In the genomic region with DNA sequence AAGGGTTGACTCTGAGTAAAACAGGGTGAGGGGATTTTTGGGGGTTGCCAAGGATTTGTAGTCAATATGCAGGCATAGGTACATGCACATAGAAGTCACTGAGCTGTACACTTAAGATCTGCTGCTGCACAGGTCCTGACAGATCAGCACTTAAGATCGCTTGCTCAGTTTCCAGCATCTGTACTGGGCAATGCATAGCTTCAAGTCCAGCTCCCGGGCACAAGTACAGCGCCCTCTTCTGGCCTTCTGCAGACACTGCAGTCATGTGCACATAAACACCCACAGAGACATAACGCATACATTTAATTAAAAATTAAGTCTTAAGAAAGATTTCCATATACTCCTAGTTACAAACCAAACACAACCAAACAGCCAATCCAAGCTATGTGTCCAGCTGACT, we compare ENCODE assay signal across 16 mouse cellular contexts. TPM values are rescaled to one million over a fixed set of nuclear protein-coding genes. Genes with fewer than 3 reads are reported as not detected.
DNase-seq lines count a peak whose midpoint lies in the region; ATAC-seq and TF ChIP-seq lines count a peak whose summit lies in the region.
"Had no signal": no experiment of that assay in that cellular context is flagged by ENCODE, and none has a peak within 500 bp of the region (broad histone marks: within the 10 kb centered on the region; RNA-seq: fewer than 3 reads in every experiment).

No protein-coding gene starts in this region.

- no peak for ATAC-seq in kidney, postnatal 0 days (replicated peaks; ENCODE audit: low FRiP score, low read depth)

- H3K4me1 ChIP-seq in kidney, postnatal 0 days (replicated peaks; ENCODE audit: insufficient read depth, low read length), result no peaks in the 10 kb centered on the region
- H3K4me1 ChIP-seq in testis, adult 2 months (ENCODE audit: control insufficient read depth, insufficient read depth, low read length), result peaks cover 5% of the 10 kb centered on the region
- H3K4me1 ChIP-seq in bone marrow macrophage, adult 2 months (ENCODE audit: control insufficient read depth, insufficient read depth, low read length), result no peaks in the 10 kb centered on the region

- H3K4me3 ChIP-seq in kidney, postnatal 0 days (replicated peaks; ENCODE audit: low read depth, low read length), result no peak overlapping the region
- H3K4me3 ChIP-seq in testis, adult 2 months (ENCODE audit: control insufficient read depth, low read depth, low read length), result no peak overlapping the region
- no peak overlapping the region for H3K4me3 ChIP-seq in bone marrow macrophage, adult 2 months (ENCODE audit: insufficient read depth, low read length)
- H3K4me3 ChIP-seq: erythroblast, embryonic 14.5 days; heart, embryonic 15.5 days; hindbrain, embryonic 13.5 days had no signal

- peak; percentile 44; the same call in 1 of the 2 replicates for TF ChIP-seq CTCF in kidney, postnatal 0 days (IDR thresholded peaks at IDR 0.05; ENCODE audit: low read depth)
- TF ChIP-seq CTCF in testis, adult 2 months (IDR thresholded peaks at IDR 0.05; ENCODE audit: control insufficient read depth, insufficient read depth, insufficient replicate concordance, low read depth, low read length), result peak; percentile 85; the same call in 1 of the 2 replicates
- peak; percentile 30; the same call in 1 of the 2 replicates for TF ChIP-seq CTCF in bone marrow macrophage, adult 2 months (IDR thresholded peaks at IDR 0.05; ENCODE audit: low read depth, low read length)

- H3K9me3 ChIP-seq in kidney, postnatal 0 days (replicated peaks; ENCODE audit: low read length), result no peaks in the 10 kb centered on the region
- H3K9me3 ChIP-seq: G1E; heart, embryonic 15.5 days; hindbrain, embryonic 13.5 days had no signal

- no peak overlapping the region for H3K4me2 ChIP-seq in kidney, postnatal 0 days (ENCODE audit: low read length)
- H3K4me2 ChIP-seq: heart, embryonic 15.5 days; hindbrain, embryonic 13.5 days had no signal

- no peak for DNase-seq in kidney, postnatal 0 days (ENCODE audit: low spot score)
- no peak for DNase-seq in kidney, adult 18-20 months
- no peak for DNase-seq in testis, postnatal 10 days (ENCODE audit: low spot score)
- no peak for DNase-seq in embryo, embryonic 11 days
- DNase-seq in cerebellum, postnatal 4 days (ENCODE audit: low spot score in 2 of 2), result no peak
- DNase-seq: cerebellum, adult 8-10 months; gastrocnemius, postnatal 36 days; kidney, adult 9 months; lung, adult 18-20 months; thymus, postnatal 14 days had no signal

- no peak overlapping the region for H3K27ac ChIP-seq in kidney, postnatal 0 days
- H3K27ac ChIP-seq in testis, adult 2 months (ENCODE audit: control insufficient read depth, insufficient read depth, low read depth, low read length), result no peak overlapping the region
- H3K27ac ChIP-seq in bone marrow macrophage, adult 2 months (ENCODE audit: insufficient read depth, low read depth, low read length), result no peak overlapping the region
- H3K27ac ChIP-seq: heart, embryonic 15.5 days; hindbrain, embryonic 13.5 days had no signal

- no peaks in the 10 kb centered on the region for H3K27me3 ChIP-seq in kidney, postnatal 0 days (ENCODE audit: insufficient read depth, low read length)
- H3K27me3 ChIP-seq in testis, adult 2 months (ENCODE audit: control insufficient read depth, insufficient read depth, low read length), result no peaks in the 10 kb centered on the region
- H3K27me3 ChIP-seq: heart, embryonic 15.5 days; hindbrain, embryonic 13.5 days had no signal

- TF ChIP-seq POLR2A in testis, adult 2 months (IDR thresholded peaks at IDR 0.05; ENCODE audit: control insufficient read depth, low read depth, low read length), result no peak
- TF ChIP-seq POLR2A in bone marrow macrophage, adult 2 months (IDR thresholded peaks at IDR 0.05; ENCODE audit: borderline replicate concordance, low read depth, low read length), result no peak

- no peaks in the 10 kb centered on the region for H3K36me3 ChIP-seq in kidney, postnatal 0 days (ENCODE audit: insufficient read depth, low read length)
- H3K36me3 ChIP-seq in testis, adult 2 months (ENCODE audit: control insufficient read depth, insufficient read depth, low read length), result no peaks in the 10 kb centered on the region
- H3K36me3 ChIP-seq: G1E; heart, embryonic 15.5 days; hindbrain, embryonic 13.5 days had no signal

- H3K9ac ChIP-seq in kidney, postnatal 0 days (ENCODE audit: low read depth, low read length), result no peak overlapping the region
- H3K9ac ChIP-seq: heart, embryonic 15.5 days; hindbrain, embryonic 13.5 days had no signal

- WGBS in kidney, postnatal 0 days, result 83% methylated on average over 4 of the region's 4 CpGs

RNA-seq across cellular contexts. Expression of gene Fam180a, which starts 8.3 kb away (rescaled TPM):
- 0.11 and 0.18 TPM in 2 replicates for polyA plus RNA-seq in kidney, postnatal 0 days (2015; fragmentation: Nextera tagmentation; extraction: Ambion mirVana)
- 0.08 and 0.21 TPM in 2 replicates for polyA plus RNA-seq in testis, adult 2 months (2012; rRNA removed)
- not detected in 2 replicates for polyA plus RNA-seq in bone marrow macrophage, adult 2 months (2012; ENCODE audit: insufficient read depth, insufficient read length, missing spikeins)
- polyA plus RNA-seq: erythroblast, embryonic 14.5 days; G1E had no signal

RNA-seq across cellular contexts. Expression of gene Slc13a4, which starts 26.3 kb away (rescaled TPM):
- polyA plus RNA-seq in kidney, postnatal 0 days (2015; fragmentation: Nextera tagmentation; extraction: Ambion mirVana), result 0.19 and 0.30 TPM in 2 replicates
- polyA plus RNA-seq in testis, adult 2 months (2012; rRNA removed), result 3.9 and 5.8 TPM in 2 replicates
- not detected in 2 replicates for polyA plus RNA-seq in bone marrow macrophage, adult 2 months (2012; ENCODE audit: insufficient read depth, insufficient read length, missing spikeins)
- polyA plus RNA-seq: erythroblast, embryonic 14.5 days; G1E had no signal

Comparison
In these comparisons a context has a peak if more than half of its experiments do, and no peak if none do; other contexts are left out.
1. CTCF ChIP-seq: peak in every context shown above with its lines; median percentile 85 in testis, adult 2 months; 44 in kidney, postnatal 0 days; 30 in bone marrow macrophage, adult 2 months.